Mouse (Mus musculus) mouse embryonic stem cell (cell line): ENCODE measurements around the gene Pik3cb.

Experiments used
- in situ Hi-C, 2 experiments: fragments of 300-500 bp; cut with MboI; formaldehyde crosslinking; loops; 1 replicate in 1 of 2; 3 replicates in 1 of 2; pipeline ENCODE4 v1.14.3; 2019 to 2020; ENCODE audit warnings: low sequenced_read_pairs in 2 of 2, low pct_unique_long_range_greater_than_20kb in 1 of 2, mixed read lengths in 1 of 2; ENCODE audit not compliant: unreplicated experiment in 1 of 2

The Pik3cb gene

GRCm38 (mm10) chr9:99153655-99154054 is 13.2 kb upstream of the Pik3cb start:
- in situ Hi-C loops: no loop called here

- in situ Hi-C loops: no loop called here
These were observed 12.5 kb upstream of the Pik3cb start for GRCm38 (mm10) chr9:99152699-99153490.

- in situ Hi-C loops: no loop called here
These were observed 6.7 kb upstream of the Pik3cb start for GRCm38 (mm10) chr9:99146855-99147735.

- in situ Hi-C loops: no loop called here
These were observed 5.3 kb upstream of the Pik3cb start for GRCm38 (mm10) chr9:99145756-99146155.

- in situ Hi-C loops: no loop called here
These were observed 4.1 kb upstream of the Pik3cb start for GRCm38 (mm10) chr9:99144416-99144989.

GRCm38 (mm10) chr9:99141618-99142017 is 1.2 kb upstream of the Pik3cb start:
- in situ Hi-C loops: no loop called here

- in situ Hi-C loops: no loop called here
These were observed 750 bp upstream of the Pik3cb start for GRCm38 (mm10) chr9:99141171-99141570.

- in situ Hi-C loops: no loop called here
These were observed 1.0 kb downstream of the Pik3cb start for GRCm38 (mm10) chr9:99139194-99140023.

- in situ Hi-C loops: no loop called here
These were observed 3.1 kb downstream of the Pik3cb start for GRCm38 (mm10) chr9:99137301-99137700.

GRCm38 (mm10) chr9:99131951-99132470 is 8.4 kb downstream of the Pik3cb start:
- in situ Hi-C loops: no loop called here

- in situ Hi-C loops: no loop called here
These were observed 9.3 kb downstream of the Pik3cb start for GRCm38 (mm10) chr9:99131119-99131518.

- in situ Hi-C loops: no loop called here
These were observed 12.8 kb downstream of the Pik3cb start for GRCm38 (mm10) chr9:99127578-99127977.

GRCm38 (mm10) chr9:99122749-99123148 is 17.7 kb downstream of the Pik3cb start:
- in situ Hi-C loops: no loop called here

GRCm38 (mm10) chr9:99112409-99112808 is 28.0 kb downstream of the Pik3cb start:
- in situ Hi-C loops: no loop called here

- in situ Hi-C loops: no loop called here
These were observed 29.3 kb downstream of the Pik3cb start for GRCm38 (mm10) chr9:99111085-99111484.

- in situ Hi-C loops: no loop called here
These were observed 30.2 kb downstream of the Pik3cb start for GRCm38 (mm10) chr9:99110213-99110612.

GRCm38 (mm10) chr9:99109585-99109984 is 30.8 kb downstream of the Pik3cb start:
- in situ Hi-C loops: no loop called here

GRCm38 (mm10) chr9:99104449-99104848 is 36.0 kb downstream of the Pik3cb start:
- in situ Hi-C loops: no loop called here
